Mouse (Mus musculus): ENCODE data around the gene Sucnr1.

DNA sequence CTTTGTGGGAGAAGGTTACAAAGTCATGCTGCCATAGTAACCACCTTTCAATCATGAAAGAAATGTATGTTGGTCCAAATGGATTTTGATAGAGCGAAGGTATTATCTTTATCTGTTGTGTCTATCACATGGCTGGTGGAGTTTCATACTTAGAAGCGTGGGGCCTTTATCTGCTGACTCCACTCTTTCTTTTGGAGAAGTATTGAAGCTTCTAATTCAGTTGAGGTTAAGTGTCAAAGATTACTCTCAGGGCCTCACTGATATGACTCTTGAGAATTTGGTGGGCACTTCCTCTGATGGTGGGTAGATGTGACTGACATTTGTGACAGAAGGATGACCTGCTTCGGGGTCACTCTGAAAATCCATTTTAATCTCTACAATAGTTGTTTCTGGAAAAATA, 26.1 kb downstream of the Sucnr1 start:
- TF ChIP-seq CTCF (conservative IDR thresholded peaks at IDR 0.05; ENCODE audit: low read length): no peak
- no peak for TF ChIP-seq POU5F1 (IDR thresholded peaks at IDR 0.05; ENCODE audit: borderline replicate concordance, low read length)

Measured in E14TG2a.4 (cell line).